Mouse (Mus musculus) kidney, adult 2 months (tissue): Measurements from ENCODE around the gene Clec11a.

Experiments
- CTCF ChIP-seq: fragments of 200-500 bp; conservative IDR thresholded peaks from 2 replicates; pipeline ENCODE4 v1.5.1; 2011; ENCODE audit warnings: low read depth, mild to moderate bottlenecking, control low read depth, low read length, moderate library complexity, mixed read lengths; ENCODE audit not compliant: insufficient read depth, insufficient read length
- POLR2A ChIP-seq: fragments of 200-500 bp; IDR thresholded peaks from one replicate; pipeline ENCODE4 v1.6.1; 2011; ENCODE audit warnings: low read depth, low read length, control low read depth

DNA sequence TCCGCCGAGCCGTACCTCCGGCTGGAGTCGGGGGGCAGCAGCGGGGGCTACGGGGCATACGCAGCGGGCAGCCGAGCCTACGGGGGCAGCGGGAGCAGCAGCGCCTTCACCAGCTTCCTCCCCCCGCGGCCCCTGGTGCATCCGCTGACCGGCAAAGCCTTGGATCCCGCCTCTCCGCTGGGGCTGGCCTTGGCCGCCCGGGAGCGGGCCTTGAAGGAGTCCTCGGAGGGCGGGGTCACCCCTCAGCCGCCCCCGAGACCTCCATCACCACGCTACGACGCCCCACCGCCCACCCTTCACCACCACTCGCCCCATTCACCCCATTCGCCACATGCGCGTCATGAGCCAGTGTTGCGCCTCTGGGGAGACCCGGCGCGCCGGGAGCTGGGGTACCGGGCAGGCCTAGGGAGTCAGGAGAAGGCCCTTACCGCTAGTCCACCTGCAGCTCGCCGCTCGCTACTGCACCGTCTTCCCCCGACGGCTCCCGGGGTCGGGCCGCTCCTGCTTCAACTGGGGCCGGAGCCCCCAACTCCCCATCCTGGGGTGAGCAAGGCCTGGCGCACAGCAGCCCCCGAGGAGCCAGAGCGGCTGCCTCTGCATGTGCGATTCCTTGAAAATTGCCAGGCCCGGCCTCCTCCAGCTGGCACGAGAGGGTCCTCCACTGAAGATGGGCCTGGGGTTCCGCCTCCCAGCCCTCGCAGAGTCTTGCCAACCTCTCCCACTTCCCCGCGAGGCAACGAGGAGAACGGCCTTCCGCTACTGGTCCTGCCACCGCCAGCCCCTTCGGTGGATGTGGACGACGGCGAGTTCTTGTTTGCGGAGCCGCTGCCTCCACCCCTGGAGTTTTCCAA lies 46.3 kb upstream of the Clec11a start:
- TF ChIP-seq CTCF (no peak), POLR2A (no peak)
